Mouse (Mus musculus) forebrain, embryonic 13.5 days (tissue): ENCODE results near the gene Elp5. TPM values are rescaled to one million over a fixed set of nuclear protein-coding genes. Genes with fewer than 3 reads are reported as not detected.

Experiments used
- ATAC-seq: fragments of 200-750 bp; cut with Nextera tagmentation; 2 replicates; pipeline ENCODE4 v1.8.0; 2017
- H3K27ac ChIP-seq: fragments of 300-500 bp; sonication (generic); 2 replicates; pipeline ENCODE4 v1.5.1; 2015; ENCODE audit warnings: inconsistent platforms, mild to moderate bottlenecking, moderate library complexity
- H3K27me3 ChIP-seq: fragments of 300-500 bp; sonication (generic); 2 replicates; pipeline ENCODE4 v1.6.1; 2015; ENCODE audit warnings: mild to moderate bottlenecking, inconsistent platforms
- H3K36me3 ChIP-seq: fragments of 300-500 bp; sonication (generic); 2 replicates; pipeline ENCODE4 v1.6.1; 2015; ENCODE audit warnings: mild to moderate bottlenecking, inconsistent platforms; ENCODE audit not compliant: poor library complexity, severe bottlenecking
- H3K4me1 ChIP-seq: fragments of 300-500 bp; sonication (generic); 2 replicates; pipeline ENCODE4 v1.6.1; 2015; ENCODE audit warnings: inconsistent platforms
- H3K4me2 ChIP-seq: fragments of 300-500 bp; sonication (generic); 2 replicates; pipeline ENCODE4 v1.6.1; 2015; ENCODE audit warnings: inconsistent platforms, mild to moderate bottlenecking, moderate library complexity
- H3K4me3 ChIP-seq: fragments of 300-500 bp; sonication (generic); 2 replicates; pipeline ENCODE4 v1.5.1; 2015; ENCODE audit warnings: mild to moderate bottlenecking, inconsistent platforms
- H3K9ac ChIP-seq: fragments of 300-500 bp; sonication (generic); 2 replicates; pipeline ENCODE4 v1.6.1; 2015; ENCODE audit warnings: mild to moderate bottlenecking, inconsistent platforms
- H3K9me3 ChIP-seq: fragments of 300-500 bp; sonication (generic); replicated peaks from 2 replicates; pipeline ENCODE4 v1.6.1; 2016; ENCODE audit warnings: inconsistent platforms
- WGBS: fragments of 180-500 bp; shearing (Covaris S2); methylation state at CpG from one replicate; pipeline ENCODE4 v1.1.7; 2015; 5-methylcytosine and 5-hydroxymethylcytosine counted together
- polyA plus RNA-seq: library from polyadenylated mRNA; unstranded; fragments of >200 nt; fragmentation: Nextera tagmentation; extraction: Ambion mirVana; gene quantifications from 2 replicates; pipeline ENCODE4 v1.2.1, GENCODE M21; 2015

The Elp5 gene
- polyA plus RNA-seq, 1 experiment from 2014 or later: 164 TPM

GRCm38 (mm10) chr11:69984431-69984830 is 2.1 kb upstream of the Elp5 start:
- Histone ChIP-seq H3K27me3 (no peaks in the 10 kb centered on the region), H3K36me3 (peaks cover 56% of the 10 kb centered on the region), H3K9me3 (no peaks in the 10 kb centered on the region), H3K9ac (no peak overlapping the region), H3K4me2 (no peak overlapping the region), H3K27ac (no peak overlapping the region), H3K4me3 (no peak overlapping the region), H3K4me1 (peaks cover 27% of the 10 kb centered on the region)
- WGBS: 90% methylated on average over 8 of the region's 8 CpGs
- no peak for ATAC-seq

- Histone ChIP-seq H3K4me1 (peaks cover 35% of the 10 kb centered on the region), H3K4me3 (no peak overlapping the region; the same call in 1 of the 2 replicates), H3K36me3 (peaks cover 50% of the 10 kb centered on the region), H3K9me3 (no peaks in the 10 kb centered on the region), H3K9ac (peak overlapping the region; percentile 99; the same call in 1 of the 2 replicates), H3K27me3 (no peaks in the 10 kb centered on the region), H3K4me2 (peak overlapping the region; percentile 85; the same call in 1 of the 2 replicates), H3K27ac (no peak overlapping the region)
- 91% methylated on average over 4 of the region's 4 CpGs for WGBS
- ATAC-seq: no peak
Observed at GRCm38 (mm10) chr11:69983377-69983776, 1.1 kb upstream of the Elp5 start.

GRCm38 (mm10) chr11:69982877-69983276 is 560 bp upstream of the Elp5 start:
- Histone ChIP-seq H3K36me3 (peaks cover 48% of the 10 kb centered on the region), H3K27ac (no peak overlapping the region), H3K4me3 (peak overlapping the region; percentile 100), H3K27me3 (no peaks in the 10 kb centered on the region), H3K4me2 (peak overlapping the region; percentile 85), H3K9ac (peak overlapping the region; percentile 99), H3K4me1 (peaks cover 35% of the 10 kb centered on the region), H3K9me3 (no peaks in the 10 kb centered on the region)
- no peak for ATAC-seq
- WGBS: 25% methylated on average over 5 of the region's 5 CpGs

GRCm38 (mm10) chr11:69981141-69981762 is 1.1 kb downstream of the Elp5 start, which contains the start of gene Ctdnep1:
Gene Ctdnep1 (plus strand): TSS chr11:69981156.
- Histone ChIP-seq H3K4me2 (peak within 1 kb of the TSS; percentile 85), H3K4me1 (peaks cover 35% of the 10 kb centered on the region), H3K27ac (peak within 1 kb of the TSS; percentile 99), H3K36me3 (peaks cover 47% of the 10 kb centered on the region), H3K27me3 (no peaks in the 10 kb centered on the region), H3K9ac (peak within 1 kb of the TSS; percentile 99), H3K4me3 (peak within 1 kb of the TSS; percentile 100), H3K9me3 (no peaks in the 10 kb centered on the region)
- under 1% methylated on average over 14 of the region's 43 CpGs for WGBS
- ATAC-seq: peak; percentile 39

GRCm38 (mm10) chr11:69980196-69981140 is 1.8 kb downstream of the Elp5 start:
- Histone ChIP-seq H3K9me3 (no peaks in the 10 kb centered on the region), H3K27ac (peak overlapping the region; percentile 99), H3K4me2 (peak overlapping the region; percentile 85), H3K4me3 (peak overlapping the region; percentile 100), H3K36me3 (peaks cover 49% of the 10 kb centered on the region), H3K27me3 (no peaks in the 10 kb centered on the region), H3K4me1 (peaks cover 35% of the 10 kb centered on the region), H3K9ac (peak overlapping the region; percentile 99)
- under 1% methylated on average over 40 of the region's 60 CpGs for WGBS
- ATAC-seq: peak; percentile 91

GRCm38 (mm10) chr11:69979827-69980195 is 2.5 kb downstream of the Elp5 start:
- Histone ChIP-seq H3K36me3 (peaks cover 49% of the 10 kb centered on the region), H3K4me1 (peaks cover 35% of the 10 kb centered on the region), H3K4me3 (peak overlapping the region; percentile 100), H3K9ac (peak overlapping the region; percentile 99), H3K27ac (peak overlapping the region; percentile 99), H3K4me2 (peak overlapping the region; percentile 85), H3K9me3 (no peaks in the 10 kb centered on the region), H3K27me3 (no peaks in the 10 kb centered on the region)
- ATAC-seq: no peak
- 5% methylated on average over 16 of the region's 16 CpGs for WGBS

GRCm38 (mm10) chr11:69976271-69976670 is 6.0 kb downstream of the Elp5 start:
- Histone ChIP-seq H3K4me3 (no peak overlapping the region), H3K4me2 (no peak overlapping the region), H3K4me1 (peaks cover 11% of the 10 kb centered on the region), H3K9ac (no peak overlapping the region), H3K9me3 (no peaks in the 10 kb centered on the region), H3K27ac (no peak overlapping the region), H3K27me3 (no peaks in the 10 kb centered on the region), H3K36me3 (peaks cover 70% of the 10 kb centered on the region)
- WGBS: 87% methylated on average over 4 of the region's 4 CpGs
- no peak for ATAC-seq

- Histone ChIP-seq H3K9me3 (no peaks in the 10 kb centered on the region), H3K4me3 (no peak overlapping the region)
Observed at GRCm38 (mm10) chr11:69974907-69975306, 7.4 kb downstream of the Elp5 start.

GRCm38 (mm10) chr11:69970775-69971174 is 11.5 kb downstream of the Elp5 start:
- Histone ChIP-seq H3K27me3 (peaks cover 30% of the 10 kb centered on the region), H3K9me3 (no peaks in the 10 kb centered on the region), H3K27ac (no peak overlapping the region), H3K36me3 (peaks cover 73% of the 10 kb centered on the region), H3K4me2 (no peak overlapping the region), H3K4me1 (peaks cover 10% of the 10 kb centered on the region), H3K4me3 (no peak overlapping the region), H3K9ac (no peak overlapping the region)
- WGBS: 86% methylated on average over 3 of the region's 3 CpGs
- ATAC-seq: no peak

More at GRCm38 (mm10) chr11:69974907-69975306, 7.4 kb downstream of the Elp5 start:
- Histone ChIP-seq H3K36me3 (peaks cover 79% of the 10 kb centered on the region), H3K27me3 (no peaks in the 10 kb centered on the region), H3K4me1 (peaks cover 11% of the 10 kb centered on the region), H3K4me2 (no peak overlapping the region), H3K9ac (no peak overlapping the region), H3K27ac (no peak overlapping the region)
- no peak for ATAC-seq
- 91% methylated on average over 2 of the region's 2 CpGs for WGBS

- WGBS: 88% methylated on average over 6 of the region's 6 CpGs
- no peak overlapping the region for H3K9ac ChIP-seq
- peaks cover 68% of the 10 kb centered on the region for H3K36me3 ChIP-seq
- ATAC-seq: no peak
- H3K27me3 ChIP-seq: peaks cover 35% of the 10 kb centered on the region
- no peaks in the 10 kb centered on the region for H3K9me3 ChIP-seq
- no peak overlapping the region for H3K27ac ChIP-seq
- peaks cover 10% of the 10 kb centered on the region for H3K4me1 ChIP-seq
- H3K4me2 ChIP-seq: no peak overlapping the region
- H3K4me3 ChIP-seq: no peak overlapping the region
Observed at GRCm38 (mm10) chr11:69970222-69970621, 12.1 kb downstream of the Elp5 start.

GRCm38 (mm10) chr11:69968793-69969192 is 13.5 kb downstream of the Elp5 start:
- Histone ChIP-seq H3K36me3 (peaks cover 53% of the 10 kb centered on the region), H3K27me3 (peaks cover 50% of the 10 kb centered on the region), H3K27ac (no peak overlapping the region), H3K9ac (no peak overlapping the region), H3K9me3 (no peaks in the 10 kb centered on the region), H3K4me1 (peaks cover 10% of the 10 kb centered on the region), H3K4me3 (no peak overlapping the region), H3K4me2 (no peak overlapping the region)
- no peak for ATAC-seq
- 93% methylated on average over 4 of the region's 4 CpGs for WGBS

GRCm38 (mm10) chr11:69966860-69967517 is 15.3 kb downstream of the Elp5 start:
- ATAC-seq: no peak
- Histone ChIP-seq H3K4me3 (peak overlapping the region; percentile 31), H3K9me3 (no peaks in the 10 kb centered on the region), H3K4me2 (peak overlapping the region; percentile 52), H3K4me1 (peaks cover 10% of the 10 kb centered on the region), H3K27ac (no peak overlapping the region), H3K36me3 (peaks cover 35% of the 10 kb centered on the region), H3K27me3 (peaks cover 67% of the 10 kb centered on the region), H3K9ac (peak overlapping the region; percentile 53)
- 38% methylated on average over 17 of the region's 17 CpGs for WGBS
